Mouse (Mus musculus) lung, postnatal 0 days (tissue): ENCODE measurements around the gene Slc2a9.

Source experiments
- CTCF ChIP-seq: IDR thresholded peaks from 2 replicates; pipeline ENCODE4 v1.5.1; 2016; ENCODE audit warnings: antibody characterized with exemption, mild to moderate bottlenecking
- EP300 ChIP-seq: IDR thresholded peaks from 2 replicates; pipeline ENCODE4 v1.6.1; 2016; ENCODE audit warnings: antibody characterized with exemption, mild to moderate bottlenecking, control low read depth

DNA sequence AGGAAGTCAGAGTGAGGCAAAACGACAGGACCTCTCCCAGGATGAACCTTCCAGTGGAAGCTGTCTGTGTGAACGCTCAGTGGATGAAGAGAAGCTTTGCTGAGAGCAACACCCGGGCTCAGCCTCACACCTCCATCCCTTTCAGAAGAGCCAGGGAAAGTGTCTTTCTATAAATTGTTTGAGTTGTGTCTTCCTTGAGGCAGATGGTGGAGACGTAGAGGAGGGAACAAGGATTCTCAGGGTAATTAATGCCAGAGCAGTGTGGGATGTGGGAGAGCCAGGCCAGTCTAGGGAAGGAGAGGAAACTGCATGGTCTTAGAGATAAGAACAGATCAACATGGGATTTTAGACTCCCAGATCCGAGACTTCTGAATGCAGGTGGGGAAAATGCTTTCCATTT, 75.2 kb downstream of the Slc2a9 start:
- no peak for TF ChIP-seq CTCF
- TF ChIP-seq EP300: no peak
